Mouse (Mus musculus): Measurements from ENCODE around the gene Hoxc10. TPM values are rescaled to one million over a fixed set of nuclear protein-coding genes. Genes with fewer than 3 reads are reported as not detected.

Gene Hoxc10
- total RNA-seq, 1 experiment from 2014 or later, result 0.19 TPM

DNA sequence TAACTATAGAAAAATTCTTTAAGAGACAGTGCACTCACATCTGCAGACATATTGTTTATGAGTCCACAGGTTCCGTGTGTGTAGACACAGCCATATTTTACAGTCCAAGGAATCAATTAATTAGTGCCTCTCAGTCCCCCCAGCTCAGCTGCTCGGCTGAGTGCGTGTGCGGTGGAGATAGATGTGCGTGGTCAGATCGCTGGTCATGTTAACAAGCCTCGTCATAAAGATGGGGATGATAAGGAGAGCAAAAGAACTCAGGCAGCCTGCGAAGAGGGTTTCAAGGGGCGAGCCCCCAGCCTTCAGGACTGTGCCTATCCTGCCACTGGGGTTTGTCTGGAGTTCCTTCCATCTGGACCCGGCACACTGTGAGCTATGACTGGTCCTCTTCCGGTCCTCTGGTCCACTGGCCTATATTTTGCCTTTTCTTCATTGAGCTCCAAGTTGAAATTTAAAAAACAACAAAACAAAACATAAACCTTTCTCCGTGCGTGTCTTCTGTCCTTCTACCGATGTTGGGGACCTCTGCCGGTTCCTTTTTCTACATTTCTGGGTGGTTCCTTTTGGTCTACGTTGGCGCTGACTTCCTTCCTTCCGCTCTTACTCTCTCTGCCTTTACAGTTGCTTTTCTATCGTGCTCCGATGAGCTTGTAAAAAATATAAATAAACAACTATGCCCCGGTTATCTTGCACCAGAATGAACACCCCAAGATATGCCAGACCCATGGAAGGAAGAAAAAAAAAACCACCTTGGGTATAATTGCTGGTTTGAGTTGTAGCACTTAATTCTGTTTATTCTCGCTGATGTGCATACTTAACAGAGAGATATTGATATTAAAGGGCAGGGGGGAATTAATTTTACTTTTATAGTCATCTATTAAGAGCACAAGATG, 21.2 kb upstream of the Hoxc10 start:
- DNase-seq, result no peak

DNA sequence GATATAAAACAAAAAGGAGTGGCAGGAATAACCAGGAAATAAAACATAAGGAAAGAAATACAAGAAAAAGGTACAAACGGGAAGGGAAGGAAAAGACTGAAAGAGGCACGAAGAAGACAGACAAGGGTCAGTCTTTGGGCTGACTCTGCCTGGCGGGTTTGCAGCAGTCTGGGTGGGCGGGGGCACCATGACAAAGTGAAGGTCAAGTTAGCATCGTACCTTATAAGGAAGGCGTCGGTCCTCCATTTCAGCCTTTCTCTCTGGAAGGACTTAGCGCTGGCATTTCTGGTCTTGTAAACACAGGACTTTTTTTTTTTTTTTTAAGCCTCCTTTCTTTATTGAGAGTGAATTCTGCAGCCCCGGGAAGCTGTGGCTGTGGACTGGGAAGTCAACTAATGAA, 19.3 kb upstream of the Hoxc10 start:
- DNase-seq, result no peak

DNA sequence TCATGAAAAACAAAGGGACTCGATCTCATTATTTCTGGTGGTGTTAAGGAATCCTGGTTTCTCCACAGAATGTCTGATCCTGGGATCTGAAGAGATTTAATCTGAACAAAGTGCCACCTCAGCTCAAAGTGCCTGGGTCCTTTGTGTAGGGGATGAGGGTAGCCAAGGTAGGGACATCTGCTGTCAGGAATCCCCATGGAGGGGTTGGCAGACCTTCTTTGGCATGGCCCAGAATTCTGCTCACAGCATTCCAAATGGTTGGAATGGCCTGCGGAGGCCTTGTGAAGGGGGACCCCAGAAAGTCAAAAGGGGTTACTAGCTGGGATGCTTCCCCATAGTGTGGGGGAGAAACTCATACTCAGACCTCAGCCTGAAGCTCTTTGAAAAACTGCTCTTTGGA, 17.8 kb upstream of the Hoxc10 start:
- DNase-seq, result no peak

DNA sequence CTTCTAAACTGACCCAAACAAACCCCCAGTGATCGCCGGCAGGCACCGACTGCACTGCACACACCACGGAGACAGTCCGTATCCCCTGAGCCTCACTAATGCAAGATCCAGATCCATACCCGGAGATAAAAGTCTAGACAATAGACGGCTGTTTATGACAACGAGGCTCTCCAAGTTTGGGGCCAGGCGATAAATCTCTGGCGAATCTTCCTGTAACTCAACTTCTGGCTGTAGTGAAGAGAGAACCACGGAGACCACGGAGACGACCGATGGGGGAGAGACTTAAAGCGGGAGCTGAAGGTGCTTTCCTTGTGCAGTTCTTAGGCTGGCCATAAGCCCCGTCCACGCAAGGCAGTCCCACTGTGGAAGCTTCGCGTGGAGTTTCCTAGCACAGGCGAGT, 16.9 kb upstream of the Hoxc10 start:
- DNase-seq, result no peak

DNA sequence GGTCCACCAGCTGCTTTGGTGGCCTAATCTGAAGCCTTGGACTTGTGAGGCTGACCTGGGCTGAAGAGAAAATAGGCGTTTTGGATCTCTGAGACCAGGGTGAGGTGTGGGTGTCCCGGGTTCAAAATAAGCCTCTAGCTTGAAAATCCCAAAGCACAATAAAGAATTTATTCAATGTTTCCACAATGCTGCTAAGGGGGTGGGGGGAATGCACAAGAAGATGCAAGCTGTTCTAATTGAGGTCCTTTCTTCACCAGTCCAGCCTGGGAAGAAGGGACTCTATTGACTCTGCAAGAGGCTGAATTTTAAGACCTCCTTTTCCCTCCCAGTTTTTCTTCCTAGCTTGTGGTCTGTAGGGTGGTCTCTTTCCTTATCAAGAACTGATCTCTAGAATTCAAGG, 15.7 kb upstream of the Hoxc10 start:
- DNase-seq, result no peak

DNA sequence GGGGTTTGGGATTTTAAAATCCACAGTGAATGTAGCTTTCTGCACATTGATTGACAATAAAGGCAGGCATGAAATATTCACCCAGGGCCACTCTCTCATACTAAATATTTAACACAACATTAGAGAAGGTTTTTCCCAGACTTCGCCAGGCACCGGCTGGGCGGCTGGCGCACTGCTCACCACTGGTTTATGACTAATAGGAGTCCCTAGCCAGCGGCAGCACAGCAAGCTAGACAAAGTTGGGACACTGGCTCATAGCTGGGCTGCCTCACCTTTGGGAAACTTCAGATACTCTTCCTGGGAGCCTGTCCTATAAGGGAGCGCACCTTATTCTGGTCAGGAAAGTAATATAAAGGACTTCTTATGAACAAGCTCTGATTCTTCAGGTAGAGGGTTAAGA, 13.0 kb upstream of the Hoxc10 start:
- DNase-seq, result no peak

DNA sequence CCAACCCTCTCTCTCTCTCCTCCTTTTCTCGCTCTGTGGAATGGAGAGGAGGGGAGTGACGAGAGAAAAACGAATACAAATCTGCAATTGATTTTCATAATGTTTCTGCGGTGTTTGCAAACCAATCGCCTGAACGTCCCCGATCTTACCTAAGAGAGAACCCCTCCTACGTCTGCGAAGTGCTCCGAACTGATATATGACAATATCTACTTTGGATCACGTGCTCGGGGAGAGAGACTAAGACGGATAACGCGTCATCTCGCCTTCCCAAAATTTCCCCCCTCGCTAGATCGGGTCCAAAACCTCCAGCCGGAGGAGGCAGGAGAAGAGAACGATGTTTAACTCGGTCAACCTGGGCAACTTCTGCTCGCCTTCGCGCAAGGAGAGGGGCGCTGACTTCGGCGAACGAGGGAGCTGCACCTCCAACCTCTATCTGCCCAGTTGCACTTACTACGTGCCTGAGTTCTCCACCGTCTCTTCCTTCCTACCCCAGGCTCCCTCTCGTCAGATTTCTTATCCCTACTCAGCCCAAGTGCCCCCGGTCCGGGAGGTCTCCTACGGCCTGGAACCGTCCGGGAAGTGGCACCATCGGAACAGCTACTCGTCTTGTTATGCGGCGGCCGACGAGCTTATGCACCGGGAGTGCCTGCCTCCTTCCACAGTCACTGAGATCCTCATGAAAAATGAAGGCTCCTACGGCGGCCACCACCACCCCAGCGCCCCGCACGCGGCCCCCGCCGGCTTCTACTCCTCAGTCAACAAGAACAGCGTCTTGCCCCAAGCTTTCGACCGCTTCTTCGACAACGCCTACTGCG, 12.2 kb upstream of the Hoxc10 start, which contains the start of gene Hoxc11:
TSS of gene Hoxc11 (plus strand) at position 236 of the 815 bp plus-strand sequence.
- no peak for DNase-seq

DNA sequence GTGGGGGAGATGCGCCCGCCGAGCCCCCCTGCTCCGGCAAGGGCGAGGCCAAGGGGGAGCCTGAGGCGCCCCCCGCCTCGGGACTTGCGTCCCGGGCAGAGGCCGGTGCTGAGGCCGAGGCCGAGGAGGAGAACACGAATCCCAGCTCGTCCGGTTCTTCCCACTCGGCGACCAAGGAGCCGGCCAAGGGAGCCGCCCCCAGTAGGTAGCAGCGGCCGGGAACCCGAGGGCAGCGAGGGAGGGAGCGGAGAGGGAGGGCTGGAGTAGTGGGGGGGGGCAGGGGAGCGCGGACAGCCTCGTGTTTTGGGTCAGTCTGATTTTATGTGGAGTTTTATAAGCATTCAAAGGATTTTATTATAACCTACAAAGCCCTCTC, 11.6 kb upstream of the Hoxc10 start:
- DNase-seq, result no peak

DNA sequence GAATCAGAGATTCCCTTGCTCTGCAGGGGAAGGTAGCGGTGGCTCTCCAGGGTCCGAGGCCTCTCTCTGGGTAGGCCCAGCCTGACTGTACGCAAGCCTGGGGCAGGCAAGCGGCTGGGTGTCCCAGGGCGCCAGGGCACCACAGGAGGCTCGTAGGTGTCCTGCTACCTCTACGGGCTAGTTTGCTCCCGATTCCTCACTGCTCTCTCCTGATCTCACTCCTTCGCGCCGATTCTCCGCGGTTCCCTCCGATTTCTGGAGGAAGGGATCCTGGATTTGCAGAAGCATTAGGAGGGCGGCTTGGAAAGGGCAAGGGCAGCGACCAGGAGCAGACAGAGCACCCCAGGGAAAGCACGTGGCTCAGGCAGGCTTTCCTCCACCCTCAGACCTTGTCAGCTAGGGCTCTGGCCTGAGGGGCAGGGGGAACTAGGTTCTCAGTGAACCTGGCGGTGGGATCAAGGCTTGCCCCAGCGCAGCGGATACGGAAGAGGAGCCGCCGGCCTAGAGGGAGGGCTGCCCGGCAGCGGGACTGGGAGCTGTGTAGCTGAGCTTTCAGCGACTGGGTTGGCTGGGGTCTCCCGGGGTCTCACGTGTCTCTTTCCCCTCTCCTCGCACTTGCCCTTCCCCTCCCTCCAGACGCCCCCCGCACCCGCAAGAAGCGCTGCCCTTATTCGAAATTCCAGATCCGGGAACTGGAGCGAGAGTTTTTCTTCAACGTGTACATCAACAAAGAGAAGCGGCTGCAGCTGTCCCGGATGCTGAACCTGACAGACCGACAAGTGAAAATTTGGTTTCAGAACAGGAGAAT, 10.6 kb upstream of the Hoxc10 start:
- no peak for DNase-seq

DNA sequence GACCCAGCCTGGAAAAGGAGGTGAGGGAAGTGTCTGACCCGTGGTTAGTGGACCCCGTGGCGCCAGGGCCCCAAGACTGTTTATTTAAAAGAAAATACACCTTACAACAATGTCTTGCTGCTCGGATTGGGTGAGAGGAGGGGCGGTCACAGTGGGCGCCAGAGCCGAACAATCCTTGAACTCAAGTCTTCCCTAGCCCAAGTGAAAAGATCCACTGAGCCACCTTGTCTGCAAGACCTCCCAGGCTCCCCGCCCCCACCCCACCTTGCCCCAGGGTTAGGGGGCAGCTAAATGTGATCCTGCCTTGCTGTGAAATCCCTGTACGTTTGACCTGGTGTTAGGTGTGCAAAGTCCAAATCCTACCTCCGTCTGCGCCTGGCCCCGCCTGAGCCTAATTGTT, 9.7 kb upstream of the Hoxc10 start:
- DNase-seq, result no peak

DNA sequence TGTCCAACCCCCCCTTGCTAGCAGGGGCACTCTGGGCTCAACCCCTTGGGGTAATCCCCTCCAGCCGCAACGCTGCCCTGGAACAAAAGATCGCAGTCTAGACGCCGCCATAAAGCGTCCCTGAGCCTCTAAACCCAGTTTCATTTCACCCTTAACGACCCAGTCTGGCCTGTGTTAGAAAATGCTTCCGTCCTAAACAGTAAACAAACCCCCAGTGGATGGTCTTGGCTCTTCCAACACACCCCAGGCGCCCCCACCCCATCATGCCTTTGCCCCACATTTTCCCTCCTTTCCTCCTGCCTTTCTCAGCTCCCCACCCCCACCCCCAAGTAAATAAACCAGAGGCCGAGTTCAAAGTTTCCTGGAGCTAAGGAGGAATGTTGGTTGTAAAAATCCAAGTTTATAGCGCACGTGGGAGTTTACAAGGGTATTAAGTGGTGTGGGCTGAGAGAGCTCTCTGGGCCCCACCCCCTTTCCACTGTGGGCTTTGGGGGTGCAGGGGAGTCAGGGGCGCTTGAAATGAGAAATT, 6.9 kb upstream of the Hoxc10 start:
- no peak for DNase-seq

DNA sequence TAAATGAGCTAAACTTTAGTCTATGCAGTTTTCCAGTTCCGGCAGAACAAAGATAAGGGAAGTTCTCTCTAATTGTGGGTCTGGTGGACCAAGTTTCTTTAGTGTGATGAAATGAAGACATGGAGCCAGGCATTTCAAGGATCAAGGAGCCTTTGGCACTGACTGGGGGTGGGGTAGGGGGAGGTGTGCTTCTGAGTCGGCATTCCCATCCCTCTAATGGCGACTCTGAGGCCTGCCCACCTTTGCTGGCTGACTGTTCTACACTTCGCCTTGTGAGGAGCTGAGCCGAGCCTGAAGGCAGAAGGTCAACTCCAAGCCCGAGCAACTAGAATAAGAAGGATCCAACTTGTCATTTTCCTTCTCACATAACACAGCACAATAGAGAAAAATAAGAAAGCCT, 4.9 kb upstream of the Hoxc10 start:
- no peak for DNase-seq

DNA sequence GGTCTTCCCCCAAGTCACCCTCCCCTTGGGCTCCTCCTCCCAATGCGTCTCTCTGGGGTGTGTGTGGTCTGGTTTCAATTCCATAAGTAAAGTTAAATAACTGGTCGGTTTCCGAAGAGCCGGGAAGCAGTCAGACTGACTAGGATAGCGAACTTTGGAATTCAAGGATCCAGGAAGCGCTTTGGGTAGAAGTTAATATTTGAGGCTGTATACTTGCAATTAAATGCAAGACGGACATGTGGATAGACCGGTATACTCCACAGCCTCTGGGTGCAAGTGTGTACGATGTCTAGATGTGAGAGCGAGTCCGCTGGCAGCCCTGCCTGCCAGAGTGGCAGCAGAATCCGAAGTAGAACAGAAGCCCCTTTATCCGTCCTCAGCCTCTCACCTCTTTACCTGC, 4.1 kb upstream of the Hoxc10 start:
- no peak for DNase-seq

DNA sequence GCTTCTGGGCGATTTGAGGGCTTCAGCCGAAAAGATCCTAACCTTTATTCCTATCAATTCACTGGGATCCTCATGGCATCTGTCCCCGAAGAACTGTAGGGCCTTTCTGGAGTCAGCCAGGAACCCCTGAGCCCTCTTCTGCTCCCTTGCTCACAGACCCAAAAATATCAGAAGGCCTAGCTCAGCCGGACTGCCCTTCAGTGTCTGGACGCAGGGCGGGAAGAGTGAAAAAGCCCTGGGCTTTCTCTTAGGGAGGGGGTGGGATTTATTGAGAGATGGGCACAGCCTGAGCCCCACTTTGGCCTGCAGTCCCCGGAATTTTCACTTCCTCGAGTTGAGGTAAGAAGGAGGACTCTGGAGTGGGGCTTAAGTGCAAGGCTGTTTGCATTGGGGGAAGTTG, 3.3 kb upstream of the Hoxc10 start:
- DNase-seq, result no peak

DNA sequence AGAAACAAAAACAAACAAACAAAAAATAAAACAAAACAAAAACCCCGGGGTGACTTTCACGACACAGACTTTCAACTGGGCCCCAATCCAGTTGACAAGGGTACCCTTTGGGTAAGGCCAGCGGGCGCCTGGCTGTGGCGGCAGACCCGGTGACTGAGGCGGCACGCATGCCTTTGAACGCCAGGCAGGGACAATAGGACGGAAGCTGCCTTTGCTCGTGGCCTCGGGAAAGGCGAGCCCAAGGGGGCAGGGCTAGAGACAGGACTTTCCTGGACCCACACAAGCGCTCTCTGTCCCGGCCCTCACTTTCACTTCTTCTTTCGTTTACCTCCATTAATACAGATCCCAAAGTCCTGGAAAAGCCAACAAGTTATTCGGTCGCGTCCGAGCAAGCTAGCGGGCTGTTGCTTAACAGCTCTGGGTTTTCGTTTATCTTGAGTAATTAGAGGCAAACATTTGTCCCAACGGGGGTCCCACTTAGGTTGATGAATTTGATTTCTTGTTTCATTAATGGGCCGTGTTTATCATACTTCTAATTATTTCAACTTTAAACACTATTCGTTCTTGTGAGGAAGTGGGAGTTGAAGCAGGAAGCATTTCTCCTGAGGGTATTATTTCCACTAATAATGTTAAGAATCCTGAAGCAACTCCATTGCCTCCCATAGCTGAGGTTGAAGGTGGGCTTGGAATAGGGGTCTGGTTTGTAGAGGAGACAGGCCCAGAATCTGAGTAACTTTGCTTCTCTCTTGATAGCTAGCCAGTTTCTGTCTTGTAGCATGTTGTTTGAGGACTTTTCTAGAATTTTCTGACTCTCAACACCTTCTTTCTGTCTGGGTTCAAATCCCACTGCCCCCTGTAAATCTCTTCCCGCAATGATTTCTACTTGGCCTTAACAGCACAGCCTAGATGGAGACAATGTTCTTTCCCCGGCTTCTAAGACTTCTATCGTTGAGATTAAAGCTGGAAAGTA, 2.6 kb upstream of the Hoxc10 start:
- peak; percentile 45 for DNase-seq

DNA sequence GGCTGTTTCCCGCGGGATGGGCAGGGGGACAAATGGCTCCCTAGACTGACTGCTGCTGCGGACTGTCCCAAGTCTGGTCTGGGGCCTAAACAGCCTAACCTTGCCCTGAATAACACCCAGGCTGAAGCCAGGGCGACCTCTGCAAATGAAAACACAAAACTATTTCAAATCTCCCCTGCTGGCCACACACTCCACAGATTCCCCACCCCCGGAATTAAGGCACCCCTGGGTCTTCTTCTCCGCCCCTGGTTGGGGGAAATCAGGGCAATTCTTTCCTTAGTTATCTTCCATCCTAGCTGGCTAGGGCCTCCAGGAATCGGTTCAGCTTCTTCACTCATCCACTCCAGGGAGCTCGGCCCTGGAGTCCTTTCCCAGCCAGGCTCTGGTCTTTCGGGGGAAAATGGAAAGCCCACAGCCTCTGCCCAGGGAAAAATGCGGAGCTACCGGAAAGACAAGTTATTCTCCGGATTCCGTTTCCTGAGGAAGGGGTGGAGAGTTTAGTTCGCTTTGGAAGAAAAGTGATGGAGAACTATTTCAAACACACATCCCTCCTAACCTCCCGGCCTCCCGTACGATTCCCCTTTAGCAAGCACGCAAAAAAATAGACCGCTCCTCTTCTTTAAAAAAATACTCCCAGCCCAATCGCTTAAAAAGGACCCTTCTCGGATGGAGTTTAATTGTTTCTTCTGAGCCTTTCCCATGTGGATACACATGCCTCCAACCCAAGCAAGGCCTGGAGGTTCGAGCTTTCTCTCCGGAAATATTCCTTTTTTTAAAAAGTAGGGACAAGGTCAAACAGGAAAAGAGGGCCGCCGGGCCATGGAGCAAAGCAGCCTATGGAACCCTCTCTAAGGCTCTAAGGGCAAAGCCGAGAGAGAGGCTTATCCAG, 1.3 kb upstream of the Hoxc10 start:
- no peak for DNase-seq

DNA sequence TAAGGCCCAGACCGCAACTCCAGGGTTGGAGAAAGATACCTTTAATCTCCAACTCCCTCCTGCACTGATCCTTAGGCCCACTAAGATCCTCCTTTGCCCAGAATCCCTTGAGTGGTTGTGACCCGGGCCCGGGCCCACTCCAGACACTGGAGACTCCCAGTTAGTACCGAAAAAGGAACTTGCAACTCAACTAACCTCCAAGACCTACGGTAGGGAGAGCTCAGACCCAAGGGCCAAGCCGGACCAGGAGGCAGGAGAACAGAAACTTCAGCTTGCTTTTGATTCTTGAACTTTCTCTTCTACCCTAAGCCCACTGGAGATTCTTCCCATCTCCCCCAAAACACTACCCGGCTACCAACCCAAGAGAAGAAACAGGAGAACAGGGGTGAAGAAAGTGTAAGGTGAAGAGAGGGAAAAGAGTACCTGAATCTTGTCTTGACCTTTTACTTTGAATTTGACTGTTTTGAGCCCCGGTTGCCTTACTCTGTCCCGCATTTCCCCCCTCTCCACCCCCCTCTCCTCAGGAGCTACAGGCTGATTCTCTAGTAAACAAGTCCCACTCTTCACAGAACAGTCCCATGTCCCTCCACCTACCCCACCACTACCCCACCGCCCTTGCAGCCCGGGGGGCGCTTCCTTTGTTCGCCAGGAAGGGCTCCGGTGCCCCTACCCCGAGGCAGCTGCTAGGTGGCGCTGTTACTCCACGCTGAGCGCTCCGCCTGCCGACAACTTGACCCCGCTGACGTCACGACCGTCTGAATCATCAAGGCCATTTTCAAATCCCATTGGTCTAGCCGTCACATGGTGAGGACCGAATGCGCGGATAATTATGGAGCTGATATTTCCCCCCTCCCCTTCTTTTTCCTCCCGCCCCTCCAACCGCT, 462 bp upstream of the Hoxc10 start:
- DNase-seq, result peak; percentile 94

DNA sequence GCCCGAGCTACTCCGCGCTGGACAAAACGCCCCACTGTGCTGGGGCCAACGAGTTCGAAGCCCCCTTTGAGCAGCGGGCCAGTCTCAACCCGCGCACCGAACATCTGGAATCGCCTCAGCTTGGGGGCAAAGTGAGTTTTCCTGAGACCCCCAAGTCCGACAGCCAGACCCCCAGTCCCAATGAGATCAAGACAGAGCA, 615 bp downstream of the Hoxc10 start, which contains the start of gene Hoxc5:
TSS of gene Hoxc5 (plus strand) at position 132 of the 199 bp plus-strand sequence.
- no peak for DNase-seq
